ENCODE assay signal across 9 mouse cellular contexts in the genomic region with DNA sequence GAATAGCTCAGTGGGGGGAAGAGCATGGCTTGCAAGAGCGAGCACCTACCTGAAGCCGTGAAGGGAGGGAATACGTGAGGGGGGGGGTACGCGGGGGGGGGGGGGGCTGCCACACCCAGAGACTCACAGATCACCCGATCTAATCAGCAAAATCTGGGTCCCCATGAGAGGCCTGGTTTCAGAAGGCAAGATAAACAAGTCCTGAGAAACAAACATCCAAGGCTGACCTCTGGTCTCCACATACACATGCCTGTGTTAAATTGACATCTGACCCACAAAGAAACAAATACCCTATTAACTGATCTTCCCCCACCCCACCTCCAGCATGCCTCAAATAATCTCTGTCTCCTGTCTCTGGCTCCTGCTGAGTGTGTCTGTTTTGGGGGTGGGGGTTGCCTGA. TPM values are rescaled to one million over a fixed set of nuclear protein-coding genes. Genes with fewer than 3 reads are reported as not detected.
A peak's percentile ranks its signal among the peaks of the same experiment; 100 is the strongest.
DNase-seq lines count a peak whose midpoint lies in the region; ATAC-seq lines count a peak whose summit lies in the region.
"Had no signal": no experiment of that assay in that cellular context is flagged by ENCODE, and none has a peak within 500 bp of the region (broad histone marks: within the 10 kb centered on the region; RNA-seq: fewer than 3 reads in every experiment).

No protein-coding gene starts in this region.

- H3K4me1 ChIP-seq in heart, embryonic 12.5 days (replicated peaks) = peaks cover 33% of the 10 kb centered on the region
- H3K4me1 ChIP-seq in hindbrain, embryonic 15.5 days (replicated peaks) = peaks cover 33% of the 10 kb centered on the region
- peaks cover 37% of the 10 kb centered on the region for H3K4me1 ChIP-seq in midbrain, embryonic 12.5 days

- intact Hi-C loops in heart, postnatal 14 days (cut with DNase I) = loop anchor here (5.0 to 10.0 kb wide), 3 partner anchors 76 to 326 kb away; a partner anchor contains a TSS

- H3K27me3 ChIP-seq in heart, embryonic 12.5 days (replicated peaks) = no peaks in the 10 kb centered on the region
- H3K27me3 ChIP-seq in hindbrain, embryonic 15.5 days = peaks cover 4% of the 10 kb centered on the region; the same call in 1 of the 2 replicates
- peaks cover 33% of the 10 kb centered on the region for H3K27me3 ChIP-seq in midbrain, embryonic 12.5 days

- no peak overlapping the region for H3K9ac ChIP-seq in heart, embryonic 12.5 days
- no peak overlapping the region for H3K9ac ChIP-seq in hindbrain, embryonic 15.5 days
- H3K9ac ChIP-seq in midbrain, embryonic 12.5 days (replicated peaks) = 0 out of 2 replicates have a peak overlapping the region, but pooled peaks have one; percentile 8

- H3K9me3 ChIP-seq in heart, embryonic 12.5 days (replicated peaks) = 0 out of 2 replicates have a peak, but pooled peaks cover 3% of the 10 kb centered on the region
- no peaks in the 10 kb centered on the region for H3K9me3 ChIP-seq in hindbrain, embryonic 15.5 days
- H3K9me3 ChIP-seq in midbrain, embryonic 12.5 days = no peaks in the 10 kb centered on the region

- no peak for ATAC-seq in heart, embryonic 12.5 days (ENCODE audit: insufficient number of reproducible peaks, low FRiP score)
- no peak for ATAC-seq in hindbrain, embryonic 15.5 days (ENCODE audit: low FRiP score, low read depth)
- ATAC-seq in midbrain, embryonic 12.5 days (ENCODE audit: low FRiP score, low read depth) = no peak

- H3K36me3 ChIP-seq in heart, embryonic 12.5 days = peaks cover 4% of the 10 kb centered on the region
- no peaks in the 10 kb centered on the region for H3K36me3 ChIP-seq in hindbrain, embryonic 15.5 days
- H3K36me3 ChIP-seq in midbrain, embryonic 12.5 days = peaks cover 3% of the 10 kb centered on the region; the same call in 1 of the 2 replicates

- WGBS in heart, embryonic 12.5 days = 6% methylated on average over 3 of the region's 6 CpGs
- WGBS in hindbrain, embryonic 15.5 days = 10% methylated on average over 2 of the region's 6 CpGs
- WGBS in midbrain, embryonic 12.5 days = 0% methylated on average over 2 of the region's 6 CpGs

- H3K4me2 ChIP-seq in heart, embryonic 12.5 days = peak overlapping the region; percentile 54
- H3K4me2 ChIP-seq in hindbrain, embryonic 15.5 days = peak overlapping the region; percentile 91
- peak overlapping the region; percentile 38 for H3K4me2 ChIP-seq in midbrain, embryonic 12.5 days (replicated peaks)

- peak overlapping the region; percentile 7; the same call in 1 of the 2 replicates for H3K4me3 ChIP-seq in heart, embryonic 12.5 days
- peak overlapping the region; percentile 16 for H3K4me3 ChIP-seq in hindbrain, embryonic 15.5 days
- H3K4me3 ChIP-seq in midbrain, embryonic 12.5 days = no peak overlapping the region

- DNase-seq in heart, postnatal 14 days = no peak
- DNase-seq in embryo, embryonic 11 days = peak; percentile 14
- DNase-seq in left cerebral cortex, adult 8-10 months (ENCODE audit: low spot score in 2 of 2) = no peak
- DNase-seq in adrenal gland, adult 8-10 months = no peak
- no peak for DNase-seq in cerebellum, adult 18-20 months
- DNase-seq: layer of hippocampus, postnatal 36 days had no signal

- no peak overlapping the region for H3K27ac ChIP-seq in heart, embryonic 12.5 days (ENCODE audit: poor library complexity, severe bottlenecking)
- no peak overlapping the region for H3K27ac ChIP-seq in hindbrain, embryonic 15.5 days (replicated peaks)
- no peak overlapping the region for H3K27ac ChIP-seq in midbrain, embryonic 12.5 days (replicated peaks)

RNA-seq across cellular contexts. Expression of a gene that starts 1.8 kb away (rescaled TPM):
- polyA plus RNA-seq in heart, embryonic 12.5 days (2016; fragmentation: Nextera tagmentation; extraction: Ambion mirVana) = 37.9 and 39.6 TPM in 2 replicates
- 10 to 100 TPM; 51.4 to 54.7 TPM for total RNA-seq in heart, postnatal 14 days (2021)
- 26.5 and 27.0 TPM in 2 replicates for polyA plus RNA-seq in hindbrain, embryonic 15.5 days (2015; fragmentation: Nextera tagmentation; extraction: Ambion mirVana)
- 41.2 and 44.5 TPM in 2 replicates for polyA plus RNA-seq in midbrain, embryonic 12.5 days (2016; fragmentation: Nextera tagmentation; extraction: Ambion mirVana)
- 100 to 1,000 TPM in 1 of 4 experiments, 10 to 100 TPM in 3; 81.6 to 112 (median 91.0) TPM for total RNA-seq in left cerebral cortex, adult 8-10 months (2022)
- 10 to 100 TPM; 73.6 to 86.6 (median 84.0) TPM for total RNA-seq in adrenal gland, adult 8-10 months (2022)

Comparison
In these comparisons a context has a peak if more than half of its experiments do, and no peak if none do; other contexts are left out.
1. H3K4me2 ChIP-seq: peak in every context shown above with its lines; median percentile 91 in hindbrain, embryonic 15.5 days; 54 in heart, embryonic 12.5 days; 38 in midbrain, embryonic 12.5 days.